10 mouse cellular contexts compared by ENCODE assay signal in the genomic region with DNA sequence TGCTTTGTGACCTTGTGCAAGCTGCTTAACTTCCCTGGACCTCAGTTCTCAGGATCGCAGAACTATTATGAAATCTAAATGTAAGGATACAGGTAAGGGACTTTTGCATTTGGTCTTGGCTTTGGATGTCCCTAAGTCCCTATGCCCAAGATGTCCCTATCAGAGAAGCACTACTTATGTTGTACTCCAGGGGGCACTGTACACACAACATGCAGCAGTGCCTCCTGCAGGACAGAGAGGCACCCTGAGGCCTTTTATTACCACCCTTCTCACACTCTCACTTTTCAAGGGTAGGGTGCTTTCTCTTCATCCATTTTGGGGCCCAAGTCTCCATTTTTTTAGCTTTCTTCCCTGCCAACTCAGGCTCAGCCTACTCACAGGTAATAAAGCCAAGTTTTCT. TPM values are rescaled to one million over a fixed set of nuclear protein-coding genes. Genes with fewer than 3 reads are reported as not detected.
DNase-seq lines count a peak whose midpoint lies in the region; ATAC-seq and TF ChIP-seq lines count a peak whose summit lies in the region.
"Had no signal": no experiment of that assay in that cellular context is flagged by ENCODE, and none has a peak within 500 bp of the region (broad histone marks: within the 10 kb centered on the region; RNA-seq: fewer than 3 reads in every experiment).

No protein-coding gene starts in this region.

- ATAC-seq in CD4-positive, CD25-positive, alpha-beta regulatory T cell, adult 4 months = no peak
- no peak for ATAC-seq in lung, embryonic 14.5 days (ENCODE audit: insufficient read depth)
- ATAC-seq: forebrain, embryonic 13.5 days had no signal

- TF ChIP-seq POLR2A in embryonic fibroblast, embryonic 13.5 days (IDR thresholded peaks at IDR 0.05; ENCODE audit: low read depth, low read length) = no peak

- peak; percentile 71 for DNase-seq in CD4-positive, CD25-positive, alpha-beta regulatory T cell, adult 2 months (ENCODE audit: low read depth, low spot score)
- DNase-seq in lung, embryonic 14.5 days = peak; percentile 35
- DNase-seq in lung, postnatal 14 days = no peak
- peak; percentile 23 to 51 for DNase-seq in thymus, postnatal 10 days (ENCODE audit: low spot score in 2 of 2)
- no peak for DNase-seq in ovary, adult 18-20 months (ENCODE audit: low spot score)
- no peak for DNase-seq in frontal cortex, postnatal 14 days (ENCODE audit: low spot score in 2 of 2)
- DNase-seq: cerebellum, adult 8-10 months had no signal

- no peaks in the 10 kb centered on the region for H3K36me3 ChIP-seq in lung, embryonic 14.5 days (ENCODE audit: insufficient read depth)

- H3K27me3 ChIP-seq in lung, embryonic 14.5 days (ENCODE audit: insufficient read depth, low read length) = no peaks in the 10 kb centered on the region
- H3K27me3 ChIP-seq: forebrain, embryonic 13.5 days had no signal

- H3K27ac ChIP-seq in lung, embryonic 14.5 days (ENCODE audit: low read depth) = no peak overlapping the region
- no peak overlapping the region for H3K27ac ChIP-seq in embryonic fibroblast, embryonic 13.5 days (ENCODE audit: insufficient read depth, low read length)
- H3K27ac ChIP-seq: forebrain, embryonic 13.5 days had no signal

- no peaks in the 10 kb centered on the region for H3K4me1 ChIP-seq in lung, embryonic 14.5 days (ENCODE audit: insufficient read depth)
- no peaks in the 10 kb centered on the region for H3K4me1 ChIP-seq in embryonic fibroblast, embryonic 13.5 days (ENCODE audit: control insufficient read depth, insufficient read depth, low read length)
- H3K4me1 ChIP-seq: forebrain, embryonic 13.5 days had no signal

- H3K9ac ChIP-seq in lung, embryonic 14.5 days = no peak overlapping the region
- H3K9ac ChIP-seq: forebrain, embryonic 13.5 days had no signal

- TF ChIP-seq CTCF in lung, embryonic 14.5 days (IDR thresholded peaks at IDR 0.05; ENCODE audit: low read depth) = peak; percentile 65
- peak; percentile 31; the same call in 1 of the 2 replicates for TF ChIP-seq CTCF in embryonic fibroblast, embryonic 13.5 days (IDR thresholded peaks at IDR 0.05; ENCODE audit: borderline replicate concordance, insufficient read depth, low read length)

- WGBS in lung, embryonic 14.5 days = 86% methylated on average over 1 of the region's 1 CpGs

- no peak overlapping the region for H3K4me3 ChIP-seq in lung, embryonic 14.5 days (ENCODE audit: low read depth, low read length)
- H3K4me3 ChIP-seq in embryonic fibroblast, embryonic 13.5 days (ENCODE audit: insufficient read depth, low read length) = no peak overlapping the region
- H3K4me3 ChIP-seq: forebrain, embryonic 13.5 days had no signal

- H3K4me2 ChIP-seq in lung, embryonic 14.5 days = no peak overlapping the region
- H3K4me2 ChIP-seq: forebrain, embryonic 13.5 days had no signal

- H3K9me3 ChIP-seq in lung, embryonic 14.5 days (ENCODE audit: low read depth, low read length) = no peaks in the 10 kb centered on the region
- H3K9me3 ChIP-seq: forebrain, embryonic 13.5 days had no signal

RNA-seq across cellular contexts. Expression of a gene that starts 15.8 kb away (rescaled TPM):
- polyA plus RNA-seq in CD4-positive, CD25-positive, alpha-beta regulatory T cell, adult 4 months (2017; shearing (Covaris generic)) = not detected
- not detected in 2 replicates for polyA plus RNA-seq in lung, embryonic 14.5 days (2014; fragmentation: Nextera tagmentation; extraction: Ambion mirVana)
- polyA plus RNA-seq in embryonic fibroblast, embryonic 13.5 days (2011; ENCODE audit: insufficient read length, low read depth, missing spikeins) = not detected in 2 replicates
- polyA plus RNA-seq: forebrain, embryonic 13.5 days had no signal

RNA-seq across cellular contexts. Expression of a gene that starts 44.0 kb away (rescaled TPM):
- not detected for polyA plus RNA-seq in CD4-positive, CD25-positive, alpha-beta regulatory T cell, adult 4 months (2017; shearing (Covaris generic))
- 0.32 and 0.99 TPM in 2 replicates for polyA plus RNA-seq in lung, embryonic 14.5 days (2014; fragmentation: Nextera tagmentation; extraction: Ambion mirVana)
- polyA plus RNA-seq in embryonic fibroblast, embryonic 13.5 days (2011; ENCODE audit: insufficient read length, low read depth, missing spikeins) = not detected in 2 replicates

Comparison
In these comparisons a context has a peak if more than half of its experiments do, and no peak if none do; other contexts are left out.
1. DNase-seq: peak in CD4-positive, CD25-positive, alpha-beta regulatory T cell, adult 2 months (single experiment), lung, embryonic 14.5 days (single experiment) and thymus, postnatal 10 days (2 of 2); none in lung, postnatal 14 days (single experiment), ovary, adult 18-20 months (single experiment) and frontal cortex, postnatal 14 days (0 of 2).